Comparison of ENCODE assay signal across 14 mouse cellular contexts in the genomic region with DNA sequence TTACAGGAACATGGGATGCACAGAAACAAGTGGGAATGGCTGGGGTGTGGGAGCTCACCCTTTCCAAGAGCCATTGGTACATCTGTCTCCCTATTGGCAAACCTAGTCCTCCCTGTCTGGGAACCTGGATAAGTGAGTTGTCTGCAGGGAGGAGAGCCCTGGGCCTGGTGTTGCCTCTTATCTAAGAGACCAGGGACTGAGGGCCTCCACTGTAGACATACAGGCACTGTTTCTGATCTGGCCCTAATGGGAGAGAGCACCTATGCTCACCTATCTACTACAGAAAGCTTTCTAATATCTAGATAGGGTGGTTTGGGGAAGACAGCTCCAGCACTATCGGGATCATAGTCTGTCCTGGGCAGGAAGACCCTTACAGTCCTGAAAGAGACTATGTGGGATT. TPM values are rescaled to one million over a fixed set of nuclear protein-coding genes. Genes with fewer than 3 reads are reported as not detected.
DNase-seq lines count a peak whose midpoint lies in the region; ATAC-seq lines count a peak whose summit lies in the region.
"Had no signal": no experiment of that assay in that cellular context is flagged by ENCODE, and none has a peak within 500 bp of the region (broad histone marks: within the 10 kb centered on the region; RNA-seq: fewer than 3 reads in every experiment).

No protein-coding gene starts in this region.

- no peaks in the 10 kb centered on the region for H3K27me3 ChIP-seq in heart, embryonic 10.5 days (ENCODE audit: insufficient read depth, poor library complexity, severe bottlenecking)
- no peaks in the 10 kb centered on the region for H3K27me3 ChIP-seq in midbrain, embryonic 10.5 days (ENCODE audit: low read depth, poor library complexity, severe bottlenecking)
- no peaks in the 10 kb centered on the region for H3K27me3 ChIP-seq in midbrain, embryonic 15.5 days (replicated peaks)
- no peaks in the 10 kb centered on the region for H3K27me3 ChIP-seq in liver, embryonic 11.5 days (replicated peaks; ENCODE audit: control insufficient read depth, insufficient read depth, low read length)
- no peaks in the 10 kb centered on the region for H3K27me3 ChIP-seq in stomach, embryonic 15.5 days (replicated peaks)
- H3K27me3 ChIP-seq: limb, embryonic 12.5 days had no signal

- H3K9me3 ChIP-seq in heart, embryonic 10.5 days: no peaks in the 10 kb centered on the region
- H3K9me3 ChIP-seq in midbrain, embryonic 10.5 days (replicated peaks): no peaks in the 10 kb centered on the region
- H3K9me3 ChIP-seq in midbrain, embryonic 15.5 days: no peaks in the 10 kb centered on the region
- H3K9me3 ChIP-seq in liver, embryonic 11.5 days (ENCODE audit: control insufficient read depth, low read length): no peaks in the 10 kb centered on the region
- H3K9me3 ChIP-seq in stomach, embryonic 15.5 days: no peaks in the 10 kb centered on the region
- H3K9me3 ChIP-seq: hindbrain, embryonic 10.5 days; limb, embryonic 12.5 days had no signal

- no peak overlapping the region for H3K4me3 ChIP-seq in heart, embryonic 10.5 days
- no peak overlapping the region for H3K4me3 ChIP-seq in midbrain, embryonic 10.5 days
- no peak overlapping the region for H3K4me3 ChIP-seq in midbrain, embryonic 15.5 days
- H3K4me3 ChIP-seq in liver, embryonic 11.5 days (ENCODE audit: low read depth, low read length): no peak overlapping the region
- no peak overlapping the region for H3K4me3 ChIP-seq in stomach, embryonic 15.5 days (replicated peaks)
- H3K4me3 ChIP-seq: hindbrain, embryonic 10.5 days; limb, embryonic 12.5 days had no signal

- 75% methylated on average over 1 of the region's 1 CpGs for WGBS in heart, embryonic 10.5 days
- WGBS in midbrain, embryonic 10.5 days: 97% methylated on average over 1 of the region's 1 CpGs
- 95% methylated on average over 1 of the region's 1 CpGs for WGBS in midbrain, embryonic 15.5 days
- WGBS in liver, embryonic 11.5 days: 57% methylated on average over 1 of the region's 1 CpGs
- 91% methylated on average over 1 of the region's 1 CpGs for WGBS in stomach, embryonic 15.5 days

- ATAC-seq in midbrain, embryonic 15.5 days (replicated peaks): no peak
- peak; percentile 100 for ATAC-seq in liver, embryonic 11.5 days (replicated peaks; ENCODE audit: low FRiP score)
- peak; percentile 97 for ATAC-seq in stomach, embryonic 15.5 days (ENCODE audit: insufficient read depth, low FRiP score, low read depth)

- peaks cover 56% of the 10 kb centered on the region; the same call in 1 of the 2 replicates for H3K36me3 ChIP-seq in heart, embryonic 10.5 days
- H3K36me3 ChIP-seq in midbrain, embryonic 10.5 days: peaks cover 79% of the 10 kb centered on the region
- H3K36me3 ChIP-seq in midbrain, embryonic 15.5 days (replicated peaks): no peaks in the 10 kb centered on the region; the same call in 1 of the 2 replicates
- H3K36me3 ChIP-seq in liver, embryonic 11.5 days (ENCODE audit: control insufficient read depth, insufficient read depth, low read length): peaks cover 2% of the 10 kb centered on the region; the same call in 1 of the 2 replicates
- no peaks in the 10 kb centered on the region; the same call in 1 of the 2 replicates for H3K36me3 ChIP-seq in stomach, embryonic 15.5 days

- peak; percentile 92 for DNase-seq in heart, embryonic 10.5 days (ENCODE audit: low spot score)
- no peak for DNase-seq in heart, adult 9 months (ENCODE audit: low spot score in 2 of 2)
- no peak for DNase-seq in midbrain, embryonic 10.5 days (ENCODE audit: low spot score)
- DNase-seq in liver, embryonic 11.5 days (ENCODE audit: low spot score): no peak
- no peak for DNase-seq in urinary bladder, adult 2 months (ENCODE audit: low spot score)
- no peak for DNase-seq in adrenal gland, adult (ENCODE audit: inconsistent age in 2 of 2, low spot score in 1 of 2)
- DNase-seq: cerebellum, adult 2 months; lung, postnatal 4 days; thymus, adult 18-20 months had no signal

- no peak overlapping the region for H3K4me2 ChIP-seq in midbrain, embryonic 15.5 days
- peak overlapping the region; percentile 48 for H3K4me2 ChIP-seq in liver, embryonic 11.5 days
- no peak overlapping the region for H3K4me2 ChIP-seq in stomach, embryonic 15.5 days
- H3K4me2 ChIP-seq: limb, embryonic 12.5 days had no signal

- H3K9ac ChIP-seq in midbrain, embryonic 15.5 days: no peak overlapping the region
- H3K9ac ChIP-seq in liver, embryonic 11.5 days (ENCODE audit: low read depth, low read length): peak overlapping the region; percentile 54
- H3K9ac ChIP-seq in stomach, embryonic 15.5 days: no peak overlapping the region
- H3K9ac ChIP-seq: limb, embryonic 12.5 days had no signal

- H3K27ac ChIP-seq in heart, embryonic 10.5 days: peak overlapping the region; percentile 77
- H3K27ac ChIP-seq in midbrain, embryonic 10.5 days (replicated peaks): 0 out of 2 replicates have a peak overlapping the region, but pooled peaks have one; percentile 52
- H3K27ac ChIP-seq in midbrain, embryonic 15.5 days: no peak overlapping the region
- H3K27ac ChIP-seq in liver, embryonic 11.5 days (ENCODE audit: low read depth, low read length): peak overlapping the region; percentile 93
- no peak overlapping the region for H3K27ac ChIP-seq in stomach, embryonic 15.5 days
- H3K27ac ChIP-seq: limb, embryonic 12.5 days had no signal

- 0 out of 2 replicates have a peak, but pooled peaks cover 2% of the 10 kb centered on the region for H3K4me1 ChIP-seq in heart, embryonic 10.5 days
- H3K4me1 ChIP-seq in midbrain, embryonic 10.5 days: no peaks in the 10 kb centered on the region
- no peaks in the 10 kb centered on the region for H3K4me1 ChIP-seq in midbrain, embryonic 15.5 days
- H3K4me1 ChIP-seq in liver, embryonic 11.5 days (replicated peaks; ENCODE audit: control insufficient read depth, insufficient read depth, low read length): peaks cover 27% of the 10 kb centered on the region
- no peaks in the 10 kb centered on the region for H3K4me1 ChIP-seq in stomach, embryonic 15.5 days
- H3K4me1 ChIP-seq: hindbrain, embryonic 10.5 days; limb, embryonic 12.5 days had no signal

RNA-seq across cellular contexts. Expression of a gene that starts 11.4 kb away (rescaled TPM):
- 43.8 and 44.5 TPM in 2 replicates for polyA plus RNA-seq in heart, embryonic 10.5 days (2016; fragmentation: Nextera tagmentation; extraction: Ambion mirVana)
- polyA plus RNA-seq in midbrain, embryonic 10.5 days (2016; fragmentation: Nextera tagmentation; extraction: Ambion mirVana): 42.6 and 45.3 TPM in 2 replicates
- polyA plus RNA-seq in midbrain, embryonic 15.5 days (2015; fragmentation: Nextera tagmentation; extraction: Ambion mirVana): 46.4 and 48.4 TPM in 2 replicates
- polyA plus RNA-seq in liver, embryonic 11.5 days (2014; fragmentation: Nextera tagmentation; extraction: Ambion mirVana): 31.0 and 38.1 TPM in 2 replicates
- polyA plus RNA-seq in stomach, embryonic 15.5 days (2015; fragmentation: Nextera tagmentation; extraction: Ambion mirVana): 35.6 and 39.0 TPM in 2 replicates
- polyA plus RNA-seq in urinary bladder, adult 2 months (2012; rRNA removed): 61.1 and 70.4 TPM in 2 replicates

RNA-seq across cellular contexts. Expression of a gene that starts 20.1 kb away (rescaled TPM):
- polyA plus RNA-seq in heart, embryonic 10.5 days (2016; fragmentation: Nextera tagmentation; extraction: Ambion mirVana): 8,501 and 9,179 TPM in 2 replicates
- 2,848 and 3,100 TPM in 2 replicates for polyA plus RNA-seq in midbrain, embryonic 10.5 days (2016; fragmentation: Nextera tagmentation; extraction: Ambion mirVana)
- polyA plus RNA-seq in midbrain, embryonic 15.5 days (2015; fragmentation: Nextera tagmentation; extraction: Ambion mirVana): 32.4 and 44.1 TPM in 2 replicates
- polyA plus RNA-seq in liver, embryonic 11.5 days (2014; fragmentation: Nextera tagmentation; extraction: Ambion mirVana): 4,144 and 4,673 TPM in 2 replicates
- 61.7 and 62.6 TPM in 2 replicates for polyA plus RNA-seq in stomach, embryonic 15.5 days (2015; fragmentation: Nextera tagmentation; extraction: Ambion mirVana)
- polyA plus RNA-seq in urinary bladder, adult 2 months (2012; rRNA removed): 0.19 TPM in 2 replicates
- polyA plus RNA-seq: gonadal fat pad, adult 2 months had no signal

RNA-seq across cellular contexts. Expression of a gene that starts 27.2 kb away (rescaled TPM):
- polyA plus RNA-seq in heart, embryonic 10.5 days (2016; fragmentation: Nextera tagmentation; extraction: Ambion mirVana): 4,954 and 6,566 TPM in 2 replicates
- 2,199 and 2,239 TPM in 2 replicates for polyA plus RNA-seq in midbrain, embryonic 10.5 days (2016; fragmentation: Nextera tagmentation; extraction: Ambion mirVana)
- polyA plus RNA-seq in midbrain, embryonic 15.5 days (2015; fragmentation: Nextera tagmentation; extraction: Ambion mirVana): 2,454 and 3,091 TPM in 2 replicates
- 12,698 and 12,741 TPM in 2 replicates for polyA plus RNA-seq in liver, embryonic 11.5 days (2014; fragmentation: Nextera tagmentation; extraction: Ambion mirVana)
- 4,810 and 9,460 TPM in 2 replicates for polyA plus RNA-seq in stomach, embryonic 15.5 days (2015; fragmentation: Nextera tagmentation; extraction: Ambion mirVana)
- 62.4 and 76.0 TPM in 2 replicates for polyA plus RNA-seq in urinary bladder, adult 2 months (2012; rRNA removed)

RNA-seq across cellular contexts. Expression of a gene that starts 29.8 kb away (rescaled TPM):
- polyA plus RNA-seq in heart, embryonic 10.5 days (2016; fragmentation: Nextera tagmentation; extraction: Ambion mirVana): 21.3 and 26.3 TPM in 2 replicates
- polyA plus RNA-seq in midbrain, embryonic 10.5 days (2016; fragmentation: Nextera tagmentation; extraction: Ambion mirVana): 30.6 and 32.0 TPM in 2 replicates
- 41.2 and 44.1 TPM in 2 replicates for polyA plus RNA-seq in midbrain, embryonic 15.5 days (2015; fragmentation: Nextera tagmentation; extraction: Ambion mirVana)
- 29.6 and 30.8 TPM in 2 replicates for polyA plus RNA-seq in liver, embryonic 11.5 days (2014; fragmentation: Nextera tagmentation; extraction: Ambion mirVana)
- polyA plus RNA-seq in stomach, embryonic 15.5 days (2015; fragmentation: Nextera tagmentation; extraction: Ambion mirVana): 32.7 and 35.8 TPM in 2 replicates
- 12.8 and 14.6 TPM in 2 replicates for polyA plus RNA-seq in urinary bladder, adult 2 months (2012; rRNA removed)

RNA-seq across cellular contexts. Expression of a gene that starts 30.6 kb away (rescaled TPM):
- 13.9 and 16.8 TPM in 2 replicates for polyA plus RNA-seq in heart, embryonic 10.5 days (2016; fragmentation: Nextera tagmentation; extraction: Ambion mirVana)
- polyA plus RNA-seq in midbrain, embryonic 10.5 days (2016; fragmentation: Nextera tagmentation; extraction: Ambion mirVana): 5.8 and 6.6 TPM in 2 replicates
- 0.83 and 1.3 TPM in 2 replicates for polyA plus RNA-seq in midbrain, embryonic 15.5 days (2015; fragmentation: Nextera tagmentation; extraction: Ambion mirVana)
- polyA plus RNA-seq in liver, embryonic 11.5 days (2014; fragmentation: Nextera tagmentation; extraction: Ambion mirVana): 43.6 and 45.8 TPM in 2 replicates
- polyA plus RNA-seq in stomach, embryonic 15.5 days (2015; fragmentation: Nextera tagmentation; extraction: Ambion mirVana): 4.5 and 8.8 TPM in 2 replicates
- not detected in 2 replicates for polyA plus RNA-seq in urinary bladder, adult 2 months (2012; rRNA removed)

Comparison
In these comparisons a context has a peak if more than half of its experiments do, and no peak if none do; other contexts are left out.
1. H3K27ac ChIP-seq: peak in heart, embryonic 10.5 days (single experiment), midbrain, embryonic 10.5 days (single experiment) and liver, embryonic 11.5 days (single experiment); none in midbrain, embryonic 15.5 days (single experiment) and stomach, embryonic 15.5 days (single experiment).
2. RNA of a gene that starts 20.1 kb away (polyA plus RNA-seq): 8,501 to 9,179 TPM in heart, embryonic 10.5 days, 4,144 to 4,673 TPM in liver, embryonic 11.5 days and 2,848 to 3,100 TPM in midbrain, embryonic 10.5 days; 61.7 to 62.6 TPM in stomach, embryonic 15.5 days, 32.4 to 44.1 TPM in midbrain, embryonic 15.5 days and 0.19 TPM in urinary bladder, adult 2 months; every median in the first group is over 10 times any median in the second.
3. RNA of a gene that starts 27.2 kb away (polyA plus RNA-seq): 12,698 to 12,741 TPM in liver, embryonic 11.5 days, 4,810 to 9,460 TPM in stomach, embryonic 15.5 days, 4,954 to 6,566 TPM in heart, embryonic 10.5 days, 2,454 to 3,091 TPM in midbrain, embryonic 15.5 days and 2,199 to 2,239 TPM in midbrain, embryonic 10.5 days; 62.4 to 76.0 TPM in urinary bladder, adult 2 months; every median in the first group is over 10 times any median in the second.